Mouse (Mus musculus) bone marrow, adult 2 months (tissue): ENCODE measurements at regions not wholly inside any gene's neighbourhood (a gene's known extent, or its start where the extent isn't known, plus 50 kb on each side); places are given as distances from the start of the nearest gene placed in this dataset.
"Not testable (repeated sequence)": the region's sequence is repeated elsewhere in the genome, so short reads cannot be mapped to it uniquely, and the experiment has no call there.

Experiments used
- CTCF ChIP-seq: fragments of 200-500 bp; IDR thresholded peaks from 2 replicates; pipeline ENCODE4 v1.5.1; 2011; ENCODE audit warnings: low read length, control low read depth; ENCODE audit not compliant: control insufficient read depth, insufficient read depth
- POLR2A ChIP-seq: fragments of 200-500 bp; IDR thresholded peaks from 2 replicates; pipeline ENCODE4 v1.6.1; 2011; ENCODE audit warnings: low read depth, mild to moderate bottlenecking, control low read depth, low read length, borderline replicate concordance; ENCODE audit not compliant: control insufficient read depth

DNA sequence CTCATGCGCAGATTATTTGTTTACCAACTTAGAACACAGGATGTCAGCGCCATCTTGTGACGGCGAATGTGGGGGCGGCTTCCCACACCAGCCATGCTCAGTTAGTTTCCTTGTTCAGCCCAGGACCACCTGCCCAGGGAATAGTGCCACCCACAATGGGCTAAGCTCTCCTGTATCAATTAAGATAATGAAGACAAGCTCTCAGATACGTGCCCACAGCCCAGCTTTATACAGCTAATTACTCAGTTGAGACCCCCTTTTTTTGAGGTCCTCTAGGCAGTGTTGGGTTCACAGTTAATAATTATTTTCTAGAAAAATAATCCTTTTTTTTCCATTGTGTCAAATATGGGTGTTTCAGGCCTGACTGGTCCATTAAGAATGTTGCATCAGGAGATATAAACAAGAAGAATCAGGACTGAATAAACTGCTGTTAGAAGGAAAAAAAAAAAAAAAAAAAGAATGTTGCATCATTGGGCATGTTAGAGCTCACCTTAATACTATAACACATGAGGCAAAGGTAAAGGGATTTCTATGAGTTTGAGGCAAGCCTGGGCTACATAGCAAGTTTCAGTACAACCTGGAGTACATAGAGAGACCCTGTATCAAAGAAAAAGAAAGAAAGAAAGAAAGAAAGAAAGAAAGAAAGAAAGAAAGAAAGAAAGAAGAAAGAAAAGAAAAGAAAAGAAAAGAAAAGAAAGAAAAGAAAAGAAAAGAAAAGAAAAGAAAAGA lies 207.5 kb downstream of the Samd9l start:
- TF ChIP-seq CTCF, POLR2A: not testable (repeated sequence)
